Mouse (Mus musculus): ENCODE results near the gene Dyrk1a. TPM values are rescaled to one million over a fixed set of nuclear protein-coding genes. Genes with fewer than 3 reads are reported as not detected.

The Dyrk1a gene
- polyA plus RNA-seq, 1 experiment from 2014 or later, result 11.3 TPM

GRCm38 (mm10) chr16:94608706-94609594, 39.1 kb downstream of the Dyrk1a start:
- DNase-seq (ENCODE audit: low spot score, missing footprints) (no peak), ATAC-seq (ENCODE audit: low FRiP score) (no peak)
- no peaks in the 10 kb centered on the region for H3K9me3 ChIP-seq (ENCODE audit: control insufficient read depth, low read length)
- H3K36me3 ChIP-seq (ENCODE audit: control insufficient read depth, insufficient read depth, low read length), result no peaks in the 10 kb centered on the region
- H3K27ac ChIP-seq (ENCODE audit: low read depth, low read length), result no peak overlapping the region
- H3K9ac ChIP-seq (ENCODE audit: low read length), result no peak overlapping the region
- 92% methylated on average over 9 of the region's 9 CpGs for WGBS
- H3K27me3 ChIP-seq (ENCODE audit: control insufficient read depth, insufficient read depth, low read length), result no peaks in the 10 kb centered on the region
- no peak overlapping the region for H3K4me2 ChIP-seq
- no peaks in the 10 kb centered on the region; the same call in 1 of the 2 replicates for H3K4me1 ChIP-seq (ENCODE audit: control insufficient read depth, insufficient read depth, low read length)
- no peak overlapping the region for H3K4me3 ChIP-seq (ENCODE audit: low read depth, low read length)

- WGBS, result 84% methylated on average over 8 of the region's 8 CpGs
- no peaks in the 10 kb centered on the region for H3K27me3 ChIP-seq (ENCODE audit: control insufficient read depth, insufficient read depth, low read length)
- H3K27ac ChIP-seq (ENCODE audit: low read depth, low read length), result no peak overlapping the region
- ATAC-seq (ENCODE audit: low FRiP score), result no peak
- H3K4me2 ChIP-seq, result no peak overlapping the region
- H3K4me1 ChIP-seq (ENCODE audit: control insufficient read depth, insufficient read depth, low read length), result no peaks in the 10 kb centered on the region
- H3K9ac ChIP-seq (ENCODE audit: low read length), result no peak overlapping the region
- H3K9me3 ChIP-seq (ENCODE audit: control insufficient read depth, low read length), result no peaks in the 10 kb centered on the region
- no peak for DNase-seq (ENCODE audit: low spot score, missing footprints)
- H3K36me3 ChIP-seq (ENCODE audit: control insufficient read depth, insufficient read depth, low read length), result no peaks in the 10 kb centered on the region
- no peak overlapping the region for H3K4me3 ChIP-seq (ENCODE audit: low read depth, low read length)
Measured at GRCm38 (mm10) chr16:94612573-94612972, 42.8 kb downstream of the Dyrk1a start.

- H3K9me3 ChIP-seq (ENCODE audit: control insufficient read depth, low read length), result no peaks in the 10 kb centered on the region
- DNase-seq (ENCODE audit: low spot score, missing footprints) (no peak), ATAC-seq (ENCODE audit: low FRiP score) (no peak)
- no peaks in the 10 kb centered on the region for H3K27me3 ChIP-seq (ENCODE audit: control insufficient read depth, insufficient read depth, low read length)
- no peak overlapping the region for H3K9ac ChIP-seq (ENCODE audit: low read length)
- peaks cover 2% of the 10 kb centered on the region; the same call in 1 of the 2 replicates for H3K4me1 ChIP-seq (ENCODE audit: control insufficient read depth, insufficient read depth, low read length)
- H3K4me2 ChIP-seq, result no peak overlapping the region
- WGBS, result 93% methylated on average over 6 of the region's 6 CpGs
- no peaks in the 10 kb centered on the region for H3K36me3 ChIP-seq (ENCODE audit: control insufficient read depth, insufficient read depth, low read length)
- H3K4me3 ChIP-seq (ENCODE audit: low read depth, low read length), result no peak overlapping the region
- no peak overlapping the region for H3K27ac ChIP-seq (ENCODE audit: low read depth, low read length)
Measured at GRCm38 (mm10) chr16:94617255-94617654, 47.4 kb downstream of the Dyrk1a start.

GRCm38 (mm10) chr16:94618543-94618942, 48.7 kb downstream of the Dyrk1a start:
- no peaks in the 10 kb centered on the region for H3K36me3 ChIP-seq (ENCODE audit: control insufficient read depth, insufficient read depth, low read length)
- H3K27ac ChIP-seq (ENCODE audit: low read depth, low read length), result no peak overlapping the region
- peaks cover 2% of the 10 kb centered on the region; the same call in 1 of the 2 replicates for H3K4me1 ChIP-seq (ENCODE audit: control insufficient read depth, insufficient read depth, low read length)
- H3K27me3 ChIP-seq (ENCODE audit: control insufficient read depth, insufficient read depth, low read length), result no peaks in the 10 kb centered on the region
- no peaks in the 10 kb centered on the region for H3K9me3 ChIP-seq (ENCODE audit: control insufficient read depth, low read length)
- DNase-seq (ENCODE audit: low spot score, missing footprints) (no peak), ATAC-seq (ENCODE audit: low FRiP score) (peak; percentile 76; the same call in 1 of the 2 replicates)
- no peak overlapping the region for H3K4me3 ChIP-seq (ENCODE audit: low read depth, low read length)
- no peak overlapping the region for H3K9ac ChIP-seq (ENCODE audit: low read length)
- no peak overlapping the region for H3K4me2 ChIP-seq
- WGBS, result 58% methylated on average over 10 of the region's 10 CpGs

GRCm38 (mm10) chr16:94619301-94619700, 49.5 kb downstream of the Dyrk1a start:
- H3K4me2 ChIP-seq, result no peak overlapping the region
- DNase-seq (ENCODE audit: low spot score, missing footprints), result no peak
- ATAC-seq (ENCODE audit: low FRiP score), result no peak
- H3K4me1 ChIP-seq (ENCODE audit: control insufficient read depth, insufficient read depth, low read length), result peaks cover 2% of the 10 kb centered on the region; the same call in 1 of the 2 replicates
- H3K9me3 ChIP-seq (ENCODE audit: control insufficient read depth, low read length), result no peaks in the 10 kb centered on the region
- no peak overlapping the region for H3K4me3 ChIP-seq (ENCODE audit: low read depth, low read length)
- H3K27me3 ChIP-seq (ENCODE audit: control insufficient read depth, insufficient read depth, low read length), result no peaks in the 10 kb centered on the region
- no peaks in the 10 kb centered on the region for H3K36me3 ChIP-seq (ENCODE audit: control insufficient read depth, insufficient read depth, low read length)
- 97% methylated on average over 5 of the region's 5 CpGs for WGBS
- H3K9ac ChIP-seq (ENCODE audit: low read length), result no peak overlapping the region
- H3K27ac ChIP-seq (ENCODE audit: low read depth, low read length), result no peak overlapping the region

GRCm38 (mm10) chr16:94624871-94625270, 55.1 kb downstream of the Dyrk1a start:
- Histone ChIP-seq H3K27ac (ENCODE audit: low read depth, low read length) (no peak overlapping the region), H3K4me2 (no peak overlapping the region), H3K36me3 (ENCODE audit: control insufficient read depth, insufficient read depth, low read length) (no peaks in the 10 kb centered on the region), H3K4me1 (ENCODE audit: control insufficient read depth, insufficient read depth, low read length) (peaks cover 6% of the 10 kb centered on the region; the same call in 1 of the 2 replicates), H3K9ac (ENCODE audit: low read length) (no peak overlapping the region), H3K27me3 (ENCODE audit: control insufficient read depth, insufficient read depth, low read length) (no peaks in the 10 kb centered on the region), H3K4me3 (ENCODE audit: low read depth, low read length) (no peak overlapping the region), H3K9me3 (ENCODE audit: control insufficient read depth, low read length) (no peaks in the 10 kb centered on the region)
- no peak for DNase-seq (ENCODE audit: low spot score, missing footprints)
- 94% methylated on average over 4 of the region's 4 CpGs for WGBS
- no peak for ATAC-seq (ENCODE audit: low FRiP score)

- ATAC-seq (ENCODE audit: low FRiP score) (no peak), DNase-seq (ENCODE audit: low spot score, missing footprints) (no peak)
- H3K9me3 ChIP-seq (ENCODE audit: control insufficient read depth, low read length), result no peaks in the 10 kb centered on the region
- no peak overlapping the region for H3K9ac ChIP-seq (ENCODE audit: low read length)
- 90% methylated on average over 7 of the region's 7 CpGs for WGBS
- peaks cover 6% of the 10 kb centered on the region; the same call in 1 of the 2 replicates for H3K4me1 ChIP-seq (ENCODE audit: control insufficient read depth, insufficient read depth, low read length)
- no peak overlapping the region for H3K27ac ChIP-seq (ENCODE audit: low read depth, low read length)
- H3K4me3 ChIP-seq (ENCODE audit: low read depth, low read length), result no peak overlapping the region
- no peaks in the 10 kb centered on the region for H3K27me3 ChIP-seq (ENCODE audit: control insufficient read depth, insufficient read depth, low read length)
- H3K4me2 ChIP-seq, result no peak overlapping the region
- no peaks in the 10 kb centered on the region for H3K36me3 ChIP-seq (ENCODE audit: control insufficient read depth, insufficient read depth, low read length)
Measured at GRCm38 (mm10) chr16:94625639-94626038, 55.8 kb downstream of the Dyrk1a start.

- H3K36me3 ChIP-seq (ENCODE audit: control insufficient read depth, insufficient read depth, low read length), result no peaks in the 10 kb centered on the region
- no peak for ATAC-seq (ENCODE audit: low FRiP score)
- H3K4me3 ChIP-seq (ENCODE audit: low read depth, low read length), result no peak overlapping the region
- H3K9me3 ChIP-seq (ENCODE audit: control insufficient read depth, low read length), result no peaks in the 10 kb centered on the region
- peaks cover 6% of the 10 kb centered on the region; the same call in 1 of the 2 replicates for H3K4me1 ChIP-seq (ENCODE audit: control insufficient read depth, insufficient read depth, low read length)
- no peak for DNase-seq (ENCODE audit: low spot score, missing footprints)
- no peak overlapping the region for H3K9ac ChIP-seq (ENCODE audit: low read length)
- no peaks in the 10 kb centered on the region for H3K27me3 ChIP-seq (ENCODE audit: control insufficient read depth, insufficient read depth, low read length)
- H3K27ac ChIP-seq (ENCODE audit: low read depth, low read length), result no peak overlapping the region
- WGBS, result 59% methylated on average over 5 of the region's 5 CpGs
- H3K4me2 ChIP-seq, result no peak overlapping the region
Measured at GRCm38 (mm10) chr16:94627736-94628135, 57.9 kb downstream of the Dyrk1a start.

- 92% methylated on average over 9 of the region's 9 CpGs for WGBS
- peaks cover 6% of the 10 kb centered on the region; the same call in 1 of the 2 replicates for H3K4me1 ChIP-seq (ENCODE audit: control insufficient read depth, insufficient read depth, low read length)
- H3K27ac ChIP-seq (ENCODE audit: low read depth, low read length), result no peak overlapping the region
- H3K9ac ChIP-seq (ENCODE audit: low read length), result no peak overlapping the region
- H3K27me3 ChIP-seq (ENCODE audit: control insufficient read depth, insufficient read depth, low read length), result no peaks in the 10 kb centered on the region
- H3K36me3 ChIP-seq (ENCODE audit: control insufficient read depth, insufficient read depth, low read length), result no peaks in the 10 kb centered on the region
- H3K4me2 ChIP-seq, result no peak overlapping the region
- H3K4me3 ChIP-seq (ENCODE audit: low read depth, low read length), result no peak overlapping the region
- ATAC-seq (ENCODE audit: low FRiP score) (no peak), DNase-seq (ENCODE audit: low spot score, missing footprints) (no peak)
- no peaks in the 10 kb centered on the region for H3K9me3 ChIP-seq (ENCODE audit: control insufficient read depth, low read length)
Measured at GRCm38 (mm10) chr16:94628976-94629729, 59.3 kb downstream of the Dyrk1a start.
